Mouse (Mus musculus): ENCODE results near the gene Tmem184b. TPM values are rescaled to one million over a fixed set of nuclear protein-coding genes. Genes with fewer than 3 reads are reported as not detected.

Tmem184b gene
- polyA plus RNA-seq, 1 experiment from 2014 or later: 36.2 TPM

- Histone ChIP-seq H3K4me3 (ENCODE audit: low read depth, low read length) (no peak overlapping the region), H3K36me3 (replicated peaks; ENCODE audit: control insufficient read depth, insufficient read depth, low read depth, low read length) (no peaks in the 10 kb centered on the region), H3K4me2 (ENCODE audit: low read depth, low read length) (no peak overlapping the region), H3K9ac (replicated peaks; ENCODE audit: low read length) (no peak overlapping the region), H3K27me3 (ENCODE audit: control insufficient read depth, insufficient read depth, low read length) (no peaks in the 10 kb centered on the region), H3K4me1 (ENCODE audit: control insufficient read depth, insufficient read depth, low read length) (no peaks in the 10 kb centered on the region), H3K9me3 (replicated peaks; ENCODE audit: control insufficient read depth, low read length) (no peaks in the 10 kb centered on the region), H3K27ac (replicated peaks; ENCODE audit: low read depth, low read length) (no peak overlapping the region)
- WGBS: 70% methylated on average over 5 of the region's 5 CpGs
- DNase-seq (ENCODE audit: low spot score) (no peak), ATAC-seq (replicated peaks; ENCODE audit: insufficient number of reproducible peaks, low FRiP score, low TSS enrichment, low read depth) (no peak)
These were observed 64.4 kb downstream of the Tmem184b start for GRCm38 (mm10) chr15:79338978-79339377.

- 49% methylated on average over 7 of the region's 7 CpGs for WGBS
- Histone ChIP-seq H3K9me3 (replicated peaks; ENCODE audit: control insufficient read depth, low read length) (no peaks in the 10 kb centered on the region), H3K36me3 (replicated peaks; ENCODE audit: control insufficient read depth, insufficient read depth, low read depth, low read length) (no peaks in the 10 kb centered on the region), H3K9ac (replicated peaks; ENCODE audit: low read length) (peak overlapping the region; percentile 18; the same call in 1 of the 2 replicates), H3K4me3 (ENCODE audit: low read depth, low read length) (no peak overlapping the region), H3K4me2 (ENCODE audit: low read depth, low read length) (no peak overlapping the region), H3K27me3 (ENCODE audit: control insufficient read depth, insufficient read depth, low read length) (no peaks in the 10 kb centered on the region), H3K4me1 (ENCODE audit: control insufficient read depth, insufficient read depth, low read length) (no peaks in the 10 kb centered on the region), H3K27ac (replicated peaks; ENCODE audit: low read depth, low read length) (no peak overlapping the region)
- ATAC-seq (replicated peaks; ENCODE audit: insufficient number of reproducible peaks, low FRiP score, low TSS enrichment, low read depth): no peak
- DNase-seq (ENCODE audit: low spot score): peak; percentile 6
These were observed 68.2 kb downstream of the Tmem184b start for GRCm38 (mm10) chr15:79335061-79335655.

- DNase-seq (ENCODE audit: low spot score) (no peak), ATAC-seq (replicated peaks; ENCODE audit: insufficient number of reproducible peaks, low FRiP score, low TSS enrichment, low read depth) (no peak)
- no peaks in the 10 kb centered on the region for H3K36me3 ChIP-seq (replicated peaks; ENCODE audit: control insufficient read depth, insufficient read depth, low read depth, low read length)
- H3K9me3 ChIP-seq (replicated peaks; ENCODE audit: control insufficient read depth, low read length): no peaks in the 10 kb centered on the region
- no peak overlapping the region for H3K4me2 ChIP-seq (ENCODE audit: low read depth, low read length)
- no peaks in the 10 kb centered on the region for H3K27me3 ChIP-seq (ENCODE audit: control insufficient read depth, insufficient read depth, low read length)
- 65% methylated on average over 4 of the region's 4 CpGs for WGBS
- no peak overlapping the region for H3K9ac ChIP-seq (replicated peaks; ENCODE audit: low read length)
- H3K4me3 ChIP-seq (ENCODE audit: low read depth, low read length): no peak overlapping the region
- H3K4me1 ChIP-seq (ENCODE audit: control insufficient read depth, insufficient read depth, low read length): no peaks in the 10 kb centered on the region
- H3K27ac ChIP-seq (replicated peaks; ENCODE audit: low read depth, low read length): no peak overlapping the region
These were observed 70.0 kb downstream of the Tmem184b start for GRCm38 (mm10) chr15:79333409-79333808.

- no peak overlapping the region for H3K4me3 ChIP-seq (ENCODE audit: low read depth, low read length)
- WGBS: 55% methylated on average over 4 of the region's 4 CpGs
These were observed 72.8 kb downstream of the Tmem184b start for GRCm38 (mm10) chr15:79330521-79330920.

GRCm38 (mm10) chr15:79329979-79330363 is 73.4 kb downstream of the Tmem184b start:
- Histone ChIP-seq H3K27ac (replicated peaks; ENCODE audit: low read depth, low read length) (no peak overlapping the region), H3K4me3 (ENCODE audit: low read depth, low read length) (no peak overlapping the region), H3K4me2 (ENCODE audit: low read depth, low read length) (no peak overlapping the region), H3K9ac (replicated peaks; ENCODE audit: low read length) (no peak overlapping the region), H3K9me3 (replicated peaks; ENCODE audit: control insufficient read depth, low read length) (no peaks in the 10 kb centered on the region), H3K4me1 (ENCODE audit: control insufficient read depth, insufficient read depth, low read length) (no peaks in the 10 kb centered on the region), H3K27me3 (ENCODE audit: control insufficient read depth, insufficient read depth, low read length) (no peaks in the 10 kb centered on the region), H3K36me3 (replicated peaks; ENCODE audit: control insufficient read depth, insufficient read depth, low read depth, low read length) (no peaks in the 10 kb centered on the region)
- no peak for ATAC-seq (replicated peaks; ENCODE audit: insufficient number of reproducible peaks, low FRiP score, low TSS enrichment, low read depth)
- 88% methylated on average over 6 of the region's 6 CpGs for WGBS
- no peak for DNase-seq (ENCODE audit: low spot score)

More at GRCm38 (mm10) chr15:79330521-79330920, 72.8 kb downstream of the Tmem184b start:
- Histone ChIP-seq H3K9me3 (replicated peaks; ENCODE audit: control insufficient read depth, low read length) (no peaks in the 10 kb centered on the region), H3K36me3 (replicated peaks; ENCODE audit: control insufficient read depth, insufficient read depth, low read depth, low read length) (no peaks in the 10 kb centered on the region), H3K9ac (replicated peaks; ENCODE audit: low read length) (no peak overlapping the region), H3K4me2 (ENCODE audit: low read depth, low read length) (no peak overlapping the region), H3K27me3 (ENCODE audit: control insufficient read depth, insufficient read depth, low read length) (no peaks in the 10 kb centered on the region), H3K4me1 (ENCODE audit: control insufficient read depth, insufficient read depth, low read length) (no peaks in the 10 kb centered on the region), H3K27ac (replicated peaks; ENCODE audit: low read depth, low read length) (no peak overlapping the region)
- DNase-seq (ENCODE audit: low spot score) (peak; percentile 9), ATAC-seq (replicated peaks; ENCODE audit: insufficient number of reproducible peaks, low FRiP score, low TSS enrichment, low read depth) (no peak)

GRCm38 (mm10) chr15:79329346-79329978 is 73.9 kb downstream of the Tmem184b start:
- H3K27ac ChIP-seq (replicated peaks; ENCODE audit: low read depth, low read length): no peak overlapping the region
- no peaks in the 10 kb centered on the region for H3K36me3 ChIP-seq (replicated peaks; ENCODE audit: control insufficient read depth, insufficient read depth, low read depth, low read length)
- 93% methylated on average over 6 of the region's 6 CpGs for WGBS
- H3K4me1 ChIP-seq (ENCODE audit: control insufficient read depth, insufficient read depth, low read length): no peaks in the 10 kb centered on the region
- DNase-seq (ENCODE audit: low spot score) (no peak), ATAC-seq (replicated peaks; ENCODE audit: insufficient number of reproducible peaks, low FRiP score, low TSS enrichment, low read depth) (no peak)
- no peaks in the 10 kb centered on the region for H3K27me3 ChIP-seq (ENCODE audit: control insufficient read depth, insufficient read depth, low read length)
- H3K9ac ChIP-seq (replicated peaks; ENCODE audit: low read length): no peak overlapping the region
- no peak overlapping the region for H3K4me3 ChIP-seq (ENCODE audit: low read depth, low read length)
- no peaks in the 10 kb centered on the region for H3K9me3 ChIP-seq (replicated peaks; ENCODE audit: control insufficient read depth, low read length)
- H3K4me2 ChIP-seq (ENCODE audit: low read depth, low read length): no peak overlapping the region

GRCm38 (mm10) chr15:79328939-79329275 is 74.5 kb downstream of the Tmem184b start:
- Histone ChIP-seq H3K4me3 (ENCODE audit: low read depth, low read length) (no peak overlapping the region), H3K4me1 (ENCODE audit: control insufficient read depth, insufficient read depth, low read length) (no peaks in the 10 kb centered on the region), H3K36me3 (replicated peaks; ENCODE audit: control insufficient read depth, insufficient read depth, low read depth, low read length) (no peaks in the 10 kb centered on the region), H3K27ac (replicated peaks; ENCODE audit: low read depth, low read length) (no peak overlapping the region), H3K9ac (replicated peaks; ENCODE audit: low read length) (no peak overlapping the region), H3K4me2 (ENCODE audit: low read depth, low read length) (no peak overlapping the region), H3K9me3 (replicated peaks; ENCODE audit: control insufficient read depth, low read length) (no peaks in the 10 kb centered on the region), H3K27me3 (ENCODE audit: control insufficient read depth, insufficient read depth, low read length) (no peaks in the 10 kb centered on the region)
- 90% methylated on average over 4 of the region's 4 CpGs for WGBS
- peak; percentile 19 for DNase-seq (ENCODE audit: low spot score)
- ATAC-seq (replicated peaks; ENCODE audit: insufficient number of reproducible peaks, low FRiP score, low TSS enrichment, low read depth): no peak

- peak within 1 kb of the TSS; percentile 68 for H3K9ac ChIP-seq (replicated peaks; ENCODE audit: low read length)
- H3K27me3 ChIP-seq (ENCODE audit: control insufficient read depth, insufficient read depth, low read length): no peaks in the 10 kb centered on the region
- H3K27ac ChIP-seq (replicated peaks; ENCODE audit: low read depth, low read length): peak within 1 kb of the TSS; percentile 22
- ATAC-seq (replicated peaks; ENCODE audit: insufficient number of reproducible peaks, low FRiP score, low TSS enrichment, low read depth) (peak; percentile 94), DNase-seq (ENCODE audit: low spot score) (peak; percentile 99)
- WGBS: 5% methylated on average over 42 of the region's 46 CpGs
- no peaks in the 10 kb centered on the region for H3K9me3 ChIP-seq (replicated peaks; ENCODE audit: control insufficient read depth, low read length)
- no peaks in the 10 kb centered on the region for H3K4me1 ChIP-seq (ENCODE audit: control insufficient read depth, insufficient read depth, low read length)
- H3K4me3 ChIP-seq (ENCODE audit: low read depth, low read length): peak within 1 kb of the TSS; percentile 47
- peak within 1 kb of the TSS; percentile 59 for H3K4me2 ChIP-seq (ENCODE audit: low read depth, low read length)
- H3K36me3 ChIP-seq (replicated peaks; ENCODE audit: control insufficient read depth, insufficient read depth, low read depth, low read length): no peaks in the 10 kb centered on the region
These were observed 75.1 kb downstream of the Tmem184b start, which contains the start of gene Pla2g6 for GRCm38 (mm10) chr15:79328058-79328938. Pla2g6 (minus strand) TSS chr15:79328390.

All from embryonic facial prominence, embryonic 11.5 days (tissue).